Mouse (Mus musculus) layer of hippocampus, postnatal 36 days (tissue): ENCODE measurements around the gene Slc6a14. TPM values are rescaled to one million over a fixed set of nuclear protein-coding genes. Genes with fewer than 3 reads are reported as not detected.

Source experiments
- DNase-seq, 2 experiments: peaks; one replicate each; pipeline ENCODE4 v3.0.0; 2022
- total RNA-seq, 2 experiments: library from RNA; stranded (reverse); gene quantifications; 2 replicates each; pipeline ENCODE4 v1.2.3; 2021

The Slc6a14 gene
- not detected for total RNA-seq

- DNase-seq, result no peak
Observed at GRCm38 (mm10) chrX:21714829-21715228, at the start of gene Slc6a14. Gene Slc6a14, plus strand, starts transcription at chrX:21714896.

- no peak for DNase-seq
Observed at GRCm38 (mm10) chrX:21670896-21671295, 43.8 kb upstream of the Slc6a14 start.

- DNase-seq, result no peak
Observed at GRCm38 (mm10) chrX:21695220-21695619, 19.5 kb upstream of the Slc6a14 start.

- no peak for DNase-seq
Observed at GRCm38 (mm10) chrX:21695687-21696086, 19.0 kb upstream of the Slc6a14 start.

GRCm38 (mm10) chrX:21701646-21702045, 13.1 kb upstream of the Slc6a14 start:
- no peak for DNase-seq

- DNase-seq, result no peak
Observed at GRCm38 (mm10) chrX:21704470-21704869, 10.2 kb upstream of the Slc6a14 start.

- no peak for DNase-seq
Observed at GRCm38 (mm10) chrX:21715293-21715692, 597 bp downstream of the Slc6a14 start.

GRCm38 (mm10) chrX:21716885-21717284, 2.2 kb downstream of the Slc6a14 start:
- DNase-seq, result no peak

- DNase-seq, result no peak
Observed at GRCm38 (mm10) chrX:21744997-21745396, 30.3 kb downstream of the Slc6a14 start, which contains the start of gene Gm28269. Gene Gm28269, minus strand, starts transcription at chrX:21745097.

Other genes starting within 250 kb of the Slc6a14 start
- under 1 TPM; 0.56 to 0.57 TPM for gene Agtr2, start 230.4 kb upstream of the Slc6a14 start, total RNA-seq
- not detected for gene Gm28269, start 30.2 kb downstream of the Slc6a14 start, total RNA-seq